Mouse (Mus musculus) forebrain, embryonic 15.5 days (tissue): ENCODE measurements at regions not wholly inside any gene's neighbourhood (a gene's known extent, or its start where the extent isn't known, plus 50 kb on each side); places are given as distances from the start of the nearest gene placed in this dataset.
"Not testable (repeated sequence)": the region's sequence is repeated elsewhere in the genome, so short reads cannot be mapped to it uniquely, and the experiment has no call there.

Experiments
- ATAC-seq: fragments of 200-750 bp; cut with Nextera tagmentation; replicated peaks from 2 replicates; pipeline ENCODE4 v1.8.0; 2017; ENCODE audit warnings: mild to moderate bottlenecking, moderate TSS enrichment, moderate library complexity
- H3K27ac ChIP-seq: fragments of 300-500 bp; sonication (generic); replicated peaks from 2 replicates; pipeline ENCODE4 v1.5.1; 2015; ENCODE audit warnings: mild to moderate bottlenecking, inconsistent platforms
- H3K27me3 ChIP-seq: fragments of 300-500 bp; sonication (generic); 2 replicates; pipeline ENCODE4 v1.6.1; 2015; ENCODE audit warnings: inconsistent platforms
- H3K36me3 ChIP-seq: fragments of 300-500 bp; sonication (generic); 2 replicates; pipeline ENCODE4 v1.6.1; 2015; ENCODE audit warnings: mild to moderate bottlenecking, inconsistent platforms
- H3K4me1 ChIP-seq: fragments of 300-500 bp; sonication (generic); 2 replicates; pipeline ENCODE4 v1.6.1; 2015; ENCODE audit warnings: inconsistent platforms
- H3K4me2 ChIP-seq: fragments of 300-500 bp; sonication (generic); replicated peaks from 2 replicates; pipeline ENCODE4 v1.6.1; 2015; ENCODE audit warnings: mild to moderate bottlenecking, inconsistent platforms
- H3K4me3 ChIP-seq: fragments of 300-500 bp; sonication (generic); 2 replicates; pipeline ENCODE4 v1.5.1; 2015; ENCODE audit warnings: mild to moderate bottlenecking, inconsistent platforms
- H3K9ac ChIP-seq: fragments of 300-500 bp; sonication (generic); replicated peaks from 2 replicates; pipeline ENCODE4 v1.6.1; 2015; ENCODE audit warnings: mild to moderate bottlenecking, inconsistent platforms
- H3K9me3 ChIP-seq: fragments of 300-500 bp; sonication (generic); 2 replicates; pipeline ENCODE4 v1.6.1; 2016; ENCODE audit warnings: inconsistent platforms
- WGBS: fragments of 180-500 bp; shearing (Covaris S2); methylation state at CpG from one replicate; pipeline ENCODE4 v1.1.7; 2015; ENCODE audit warnings: mixed read lengths; 5-methylcytosine and 5-hydroxymethylcytosine counted together

DNA sequence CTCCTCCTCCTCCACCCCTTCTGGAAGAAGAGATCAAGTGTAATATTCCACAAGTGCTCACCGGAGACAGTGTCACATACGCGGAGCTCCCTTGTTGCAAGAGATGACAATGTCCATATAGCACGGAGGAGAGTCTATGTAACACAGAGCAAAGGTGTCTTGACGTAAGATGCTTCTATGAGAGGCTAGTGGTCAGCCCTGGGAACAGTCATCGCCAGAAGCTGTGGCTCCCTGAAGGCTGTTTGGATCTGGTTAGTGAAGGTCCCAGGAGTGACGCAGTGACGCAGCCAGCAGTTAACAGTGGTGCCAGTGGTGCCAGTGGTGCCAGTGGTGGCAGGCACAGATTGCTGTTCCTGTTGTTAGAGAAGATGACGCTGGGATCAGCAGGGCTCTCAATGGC is 66.9 kb downstream of the Twistnb start:
- Histone ChIP-seq H3K27ac (no peak overlapping the region), H3K9ac (no peak overlapping the region), H3K4me2 (no peak overlapping the region), H3K4me1 (no peaks in the 10 kb centered on the region), H3K27me3 (no peaks in the 10 kb centered on the region), H3K9me3 (no peaks in the 10 kb centered on the region), H3K4me3 (no peak overlapping the region), H3K36me3 (no peaks in the 10 kb centered on the region)
- ATAC-seq, result no peak
- WGBS, result 90% methylated on average over 9 of the region's 9 CpGs

DNA sequence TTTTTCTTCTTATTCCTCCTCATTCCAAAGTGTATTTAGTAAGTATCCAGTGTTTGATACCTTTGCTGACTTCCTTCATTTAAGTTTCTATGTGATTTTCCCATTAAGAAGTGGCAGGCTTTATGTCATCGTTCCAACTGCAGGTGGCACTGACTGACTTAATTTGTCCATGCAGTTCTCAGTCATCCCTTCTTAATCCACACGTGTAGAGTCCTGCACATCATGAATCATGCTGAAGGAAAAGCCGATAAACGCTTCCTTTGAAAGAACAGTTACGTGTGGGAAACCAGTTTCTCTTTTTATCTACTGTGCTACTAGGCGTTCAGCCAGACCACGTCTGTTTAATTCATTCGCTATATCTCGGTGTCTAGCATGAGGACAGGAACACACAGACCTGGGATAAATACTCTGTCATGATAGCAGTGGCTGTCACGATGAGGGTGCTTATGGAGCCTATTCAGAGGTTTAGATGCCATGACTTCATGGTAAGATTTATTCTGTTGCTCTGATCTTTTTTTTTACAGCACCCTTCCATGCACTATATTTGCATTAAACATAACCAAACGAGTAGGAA is 68.0 kb downstream of the Twistnb start:
- no peak for ATAC-seq
- 62% methylated on average over 11 of the region's 11 CpGs for WGBS

GRCm38 (mm10) chr12:33541566-33541965 is 112.1 kb downstream of the Twistnb start:
- H3K9ac ChIP-seq, result no peak overlapping the region
- H3K4me3 ChIP-seq, result no peak overlapping the region
- H3K27ac ChIP-seq, result no peak overlapping the region
- no peaks in the 10 kb centered on the region for H3K36me3 ChIP-seq
- H3K27me3 ChIP-seq, result no peaks in the 10 kb centered on the region
- H3K4me1 ChIP-seq, result no peaks in the 10 kb centered on the region
- WGBS, result 94% methylated on average over 7 of the region's 7 CpGs
- ATAC-seq, result no peak
- no peak overlapping the region for H3K4me2 ChIP-seq
- H3K9me3 ChIP-seq, result no peaks in the 10 kb centered on the region

More for the DNA sequence above, 68.0 kb downstream of the Twistnb start:
- H3K9ac ChIP-seq, result no peak overlapping the region
- no peaks in the 10 kb centered on the region for H3K9me3 ChIP-seq
- no peak overlapping the region for H3K27ac ChIP-seq
- H3K4me1 ChIP-seq, result no peaks in the 10 kb centered on the region
- H3K4me2 ChIP-seq, result no peak overlapping the region
- H3K27me3 ChIP-seq, result no peaks in the 10 kb centered on the region
- H3K4me3 ChIP-seq, result no peak overlapping the region
- H3K36me3 ChIP-seq, result no peaks in the 10 kb centered on the region

DNA sequence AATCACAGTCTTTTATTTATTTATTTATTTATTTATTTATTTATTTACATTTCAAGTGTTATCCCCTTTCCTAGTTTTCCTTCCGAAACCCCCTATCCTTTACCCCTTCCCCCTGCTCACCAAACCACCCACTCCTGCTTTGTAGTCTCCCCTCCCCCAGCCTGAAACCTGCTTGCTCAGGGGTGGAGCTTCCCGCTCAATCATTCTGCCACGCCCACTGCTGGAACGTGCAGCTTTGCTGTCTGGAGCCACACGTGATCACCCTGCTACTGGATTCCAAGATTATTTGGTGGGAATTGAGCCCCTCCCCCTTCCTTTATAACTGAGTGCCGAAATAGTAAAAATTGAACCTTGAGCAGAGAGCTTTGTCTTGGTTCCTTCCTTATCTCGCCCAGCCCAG is 122.2 kb downstream of the Twistnb start:
- 36% methylated on average over 7 of the region's 7 CpGs for WGBS
- H3K9ac ChIP-seq, H3K4me2 ChIP-seq, H3K27me3 ChIP-seq, H3K4me1 ChIP-seq, H3K36me3 ChIP-seq, H3K9me3 ChIP-seq, ATAC-seq, H3K27ac ChIP-seq, H3K4me3 ChIP-seq: not testable (repeated sequence)

DNA sequence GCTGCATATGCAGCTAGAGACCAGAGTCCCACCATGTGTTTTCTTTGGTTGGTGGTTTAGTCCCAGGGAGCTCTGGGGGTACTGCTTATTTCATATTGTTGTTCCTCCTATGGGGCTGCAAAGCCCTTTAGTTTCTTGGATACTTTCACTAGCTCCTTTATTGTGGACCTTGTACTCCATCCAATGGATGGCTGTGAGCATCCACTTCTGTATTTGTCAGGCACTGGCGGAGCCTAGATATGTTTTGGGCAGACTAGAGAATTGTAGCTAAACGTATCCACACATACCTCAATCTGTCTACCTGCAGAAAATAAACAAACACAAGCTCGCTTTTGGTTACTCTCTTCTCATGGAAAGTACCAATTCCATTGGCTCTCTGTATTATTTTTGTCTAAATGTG is 122.8 kb downstream of the Twistnb start:
- Histone ChIP-seq H3K27me3 (no peaks in the 10 kb centered on the region), H3K9me3 (no peaks in the 10 kb centered on the region), H3K27ac (no peak overlapping the region), H3K4me3 (no peak overlapping the region), H3K4me1 (no peaks in the 10 kb centered on the region), H3K36me3 (no peaks in the 10 kb centered on the region), H3K9ac (no peak overlapping the region), H3K4me2 (no peak overlapping the region)
- 95% methylated on average over 3 of the region's 3 CpGs for WGBS
- ATAC-seq, result no peak

- ATAC-seq, result no peak
- no peaks in the 10 kb centered on the region for H3K36me3 ChIP-seq
- no peak overlapping the region for H3K4me2 ChIP-seq
- 92% methylated on average over 5 of the region's 5 CpGs for WGBS
- H3K27me3 ChIP-seq, result no peaks in the 10 kb centered on the region
- no peak overlapping the region for H3K9ac ChIP-seq
- H3K9me3 ChIP-seq, result no peaks in the 10 kb centered on the region
- no peak overlapping the region for H3K27ac ChIP-seq
- no peaks in the 10 kb centered on the region for H3K4me1 ChIP-seq
- H3K4me3 ChIP-seq, result no peak overlapping the region
These were observed 123.2 kb downstream of the Twistnb start for GRCm38 (mm10) chr12:33552651-33553050.

DNA sequence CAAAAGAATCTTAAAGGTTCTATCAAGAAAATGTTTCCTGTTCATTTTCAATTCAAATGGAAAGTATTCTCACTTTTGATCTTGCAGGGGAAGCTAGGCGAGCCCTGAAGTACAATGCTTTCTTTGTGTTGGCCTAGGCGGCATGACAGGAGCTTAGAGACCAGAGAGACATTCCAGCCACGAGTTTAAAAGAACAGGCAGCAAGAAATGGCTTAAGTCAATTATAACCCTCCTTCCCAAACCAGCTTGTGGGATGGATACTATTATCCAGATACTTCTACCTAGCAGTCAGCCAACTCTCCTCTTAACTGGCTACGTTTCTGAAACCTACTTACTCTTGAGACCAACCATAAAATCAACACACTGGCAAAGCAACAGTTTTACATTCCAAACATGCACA is 124.3 kb downstream of the Twistnb start:
- 2% methylated on average over 4 of the region's 4 CpGs for WGBS
- no peaks in the 10 kb centered on the region for H3K9me3 ChIP-seq

GRCm38 (mm10) chr12:33561141-33561540 is 131.7 kb downstream of the Twistnb start:
- Histone ChIP-seq H3K27ac (no peak overlapping the region), H3K4me2 (no peak overlapping the region), H3K9me3 (no peaks in the 10 kb centered on the region), H3K9ac (no peak overlapping the region), H3K27me3 (no peaks in the 10 kb centered on the region), H3K36me3 (no peaks in the 10 kb centered on the region), H3K4me3 (no peak overlapping the region), H3K4me1 (no peaks in the 10 kb centered on the region)
- no peak for ATAC-seq
- 70% methylated on average over 7 of the region's 7 CpGs for WGBS

More for the DNA sequence above, 124.3 kb downstream of the Twistnb start:
- ATAC-seq, result no peak
- no peak overlapping the region for H3K9ac ChIP-seq
- H3K4me1 ChIP-seq, result no peaks in the 10 kb centered on the region
- H3K4me2 ChIP-seq, result no peak overlapping the region
- H3K27me3 ChIP-seq, result no peaks in the 10 kb centered on the region
- H3K36me3 ChIP-seq, result no peaks in the 10 kb centered on the region
- no peak overlapping the region for H3K4me3 ChIP-seq
- no peak overlapping the region for H3K27ac ChIP-seq

DNA sequence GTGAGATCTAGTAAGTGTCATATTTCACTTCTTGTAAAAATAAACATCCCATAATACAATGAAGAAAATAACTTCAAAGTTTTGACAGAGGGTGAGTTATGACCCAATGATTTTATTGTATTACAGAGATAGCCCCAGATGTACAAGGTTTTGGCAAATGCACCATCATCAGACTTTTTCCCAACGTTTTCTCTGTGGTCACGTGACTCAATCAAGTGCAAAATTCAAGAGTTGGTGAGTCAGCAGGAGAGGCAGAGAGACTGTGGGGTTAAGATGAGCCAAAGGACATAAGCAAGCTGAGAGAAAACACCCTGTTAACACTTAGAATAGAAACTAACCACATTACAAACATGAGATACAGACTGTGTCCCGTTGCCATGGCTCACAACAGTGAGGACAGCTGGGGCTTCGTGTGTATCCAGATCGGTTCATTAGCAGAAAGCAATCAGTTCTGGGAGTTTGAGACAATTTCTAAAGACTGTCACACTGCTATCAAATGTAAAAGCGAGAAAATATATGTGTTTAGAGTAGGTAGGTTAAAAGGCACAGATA is 148.5 kb downstream of the Twistnb start:
- Histone ChIP-seq H3K27ac (no peak overlapping the region), H3K4me1 (peaks cover 8% of the 10 kb centered on the region; the same call in 1 of the 2 replicates), H3K4me3 (no peak overlapping the region), H3K27me3 (no peaks in the 10 kb centered on the region), H3K4me2 (no peak overlapping the region), H3K36me3 (no peaks in the 10 kb centered on the region), H3K9me3 (no peaks in the 10 kb centered on the region), H3K9ac (no peak overlapping the region)
- peak; percentile 53; the same call in 1 of the 2 replicates for ATAC-seq
- WGBS, result 71% methylated on average over 6 of the region's 6 CpGs

- Histone ChIP-seq H3K9me3 (no peaks in the 10 kb centered on the region), H3K36me3 (no peaks in the 10 kb centered on the region), H3K4me3 (no peak overlapping the region), H3K4me1 (peaks cover 8% of the 10 kb centered on the region; the same call in 1 of the 2 replicates), H3K4me2 (no peak overlapping the region), H3K27ac (no peak overlapping the region), H3K9ac (no peak overlapping the region), H3K27me3 (no peaks in the 10 kb centered on the region)
- WGBS, result 17% methylated on average over 2 of the region's 2 CpGs
- peak; percentile 43; the same call in 1 of the 2 replicates for ATAC-seq
These were observed 151.4 kb downstream of the Twistnb start for GRCm38 (mm10) chr12:33580809-33581208.

GRCm38 (mm10) chr12:33591031-33591430 is 161.6 kb downstream of the Twistnb start:
- Histone ChIP-seq H3K27me3 (no peaks in the 10 kb centered on the region), H3K4me2 (no peak overlapping the region), H3K9ac (no peak overlapping the region), H3K4me3 (no peak overlapping the region), H3K27ac (no peak overlapping the region), H3K36me3 (no peaks in the 10 kb centered on the region), H3K9me3 (no peaks in the 10 kb centered on the region), H3K4me1 (peaks cover 12% of the 10 kb centered on the region; the same call in 1 of the 2 replicates)
- ATAC-seq, result no peak
- WGBS, result 52% methylated on average over 5 of the region's 5 CpGs

- Histone ChIP-seq H3K36me3 (no peaks in the 10 kb centered on the region), H3K4me3 (peak overlapping the region; percentile 1; the same call in 1 of the 2 replicates), H3K9me3 (no peaks in the 10 kb centered on the region), H3K27me3 (no peaks in the 10 kb centered on the region), H3K4me1 (peaks cover 12% of the 10 kb centered on the region; the same call in 1 of the 2 replicates), H3K4me2 (peak overlapping the region; percentile 24; the same call in 1 of the 2 replicates), H3K27ac (0 out of 2 replicates have a peak overlapping the region, but pooled peaks have one; percentile 11), H3K9ac (no peak overlapping the region)
- 45% methylated on average over 6 of the region's 6 CpGs for WGBS
- ATAC-seq, result 0 out of 2 replicates have a peak, but pooled peaks have one; percentile 19
These were observed 163.0 kb downstream of the Twistnb start for GRCm38 (mm10) chr12:33592431-33592911.
